In genomic region chr13:93389242-93389625, GRCm38 (mm10) we compare ENCODE assay signal across 12 mouse cellular contexts.
A peak's percentile ranks its signal among the peaks of the same experiment; 100 is the strongest.
DNase-seq lines count a peak whose midpoint lies in the region; ATAC-seq and TF ChIP-seq lines count a peak whose summit lies in the region.
"Had no signal": no experiment of that assay in that cellular context is flagged by ENCODE, and none has a peak within 500 bp of the region (broad histone marks: within the 10 kb centered on the region; RNA-seq: fewer than 3 reads in every experiment).

No protein-coding gene starts in this region.

- no peak for TF ChIP-seq CTCF in lung, postnatal 0 days (IDR thresholded peaks at IDR 0.05)

- DNase-seq in heart, adult 8-10 months (ENCODE audit: low spot score): no peak
- peak; percentile 46 for DNase-seq in lung, postnatal 0 days (ENCODE audit: low spot score)
- DNase-seq in lung, postnatal 14 days: no peak
- DNase-seq in adrenal gland, postnatal 4 days (ENCODE audit: low spot score in 2 of 2): no peak
- no peak for DNase-seq in adrenal gland, postnatal 25 days
- DNase-seq: cerebellum, adult 9-11 months; spleen, adult 18-20 months had no signal

- ATAC-seq in heart, embryonic 11.5 days (replicated peaks; ENCODE audit: insufficient number of reproducible peaks, low FRiP score, low TSS enrichment): no peak
- ATAC-seq in lung, postnatal 0 days: no peak; the same call in 1 of the 2 replicates
- ATAC-seq in intestine, embryonic 15.5 days: peak; percentile 81
- peak; percentile 78; the same call in 1 of the 2 replicates for ATAC-seq in stomach, embryonic 14.5 days (ENCODE audit: insufficient number of reproducible peaks, insufficient read depth, low FRiP score, low read depth)

- H3K9ac ChIP-seq in heart, embryonic 11.5 days (ENCODE audit: low read depth, low read length): no peak overlapping the region
- H3K9ac ChIP-seq in lung, postnatal 0 days (replicated peaks; ENCODE audit: low read depth): no peak overlapping the region
- no peak overlapping the region for H3K9ac ChIP-seq in intestine, embryonic 15.5 days
- H3K9ac ChIP-seq in stomach, embryonic 14.5 days (replicated peaks; ENCODE audit: low read depth, low read length): no peak overlapping the region
- H3K9ac ChIP-seq: hindbrain, embryonic 14.5 days; neural tube, embryonic 13.5 days had no signal

- peaks cover 4% of the 10 kb centered on the region for H3K4me1 ChIP-seq in heart, embryonic 11.5 days (ENCODE audit: control insufficient read depth, insufficient read depth, low read length)
- H3K4me1 ChIP-seq in lung, postnatal 0 days (ENCODE audit: insufficient read depth, low read depth, low read length): no peaks in the 10 kb centered on the region
- H3K4me1 ChIP-seq in intestine, embryonic 15.5 days (replicated peaks): no peaks in the 10 kb centered on the region
- H3K4me1 ChIP-seq in stomach, embryonic 14.5 days (ENCODE audit: control insufficient read depth, insufficient read depth, low read length): no peaks in the 10 kb centered on the region
- H3K4me1 ChIP-seq: neural tube, embryonic 13.5 days had no signal

- no peaks in the 10 kb centered on the region for H3K9me3 ChIP-seq in heart, embryonic 11.5 days (replicated peaks; ENCODE audit: control insufficient read depth, low read length)
- H3K9me3 ChIP-seq in lung, postnatal 0 days (ENCODE audit: low read length): no peaks in the 10 kb centered on the region
- no peaks in the 10 kb centered on the region for H3K9me3 ChIP-seq in intestine, embryonic 15.5 days
- H3K9me3 ChIP-seq in stomach, embryonic 14.5 days (ENCODE audit: control insufficient read depth, low read depth, low read length): no peaks in the 10 kb centered on the region
- H3K9me3 ChIP-seq: neural tube, embryonic 13.5 days had no signal

- H3K4me3 ChIP-seq in heart, embryonic 11.5 days (ENCODE audit: low read depth, low read length): no peak overlapping the region
- H3K4me3 ChIP-seq in lung, postnatal 0 days (ENCODE audit: low read depth, low read length): no peak overlapping the region
- no peak overlapping the region for H3K4me3 ChIP-seq in intestine, embryonic 15.5 days (replicated peaks)
- H3K4me3 ChIP-seq in stomach, embryonic 14.5 days (ENCODE audit: low read depth, low read length): no peak overlapping the region
- H3K4me3 ChIP-seq: neural tube, embryonic 13.5 days had no signal

- no peak overlapping the region for H3K4me2 ChIP-seq in heart, embryonic 11.5 days
- H3K4me2 ChIP-seq in lung, postnatal 0 days (replicated peaks; ENCODE audit: low read depth, low read length): no peak overlapping the region
- H3K4me2 ChIP-seq in intestine, embryonic 15.5 days (replicated peaks): no peak overlapping the region
- no peak overlapping the region for H3K4me2 ChIP-seq in stomach, embryonic 14.5 days (replicated peaks; ENCODE audit: low read depth, low read length)
- H3K4me2 ChIP-seq: hindbrain, embryonic 14.5 days; neural tube, embryonic 13.5 days had no signal

- peak overlapping the region; percentile 11; the same call in 1 of the 2 replicates for H3K27ac ChIP-seq in heart, embryonic 11.5 days (ENCODE audit: low read depth, low read length)
- no peak overlapping the region for H3K27ac ChIP-seq in lung, postnatal 0 days (ENCODE audit: low read length)
- H3K27ac ChIP-seq in intestine, embryonic 15.5 days: no peak overlapping the region
- peak overlapping the region; percentile 8; the same call in 1 of the 2 replicates for H3K27ac ChIP-seq in stomach, embryonic 14.5 days (ENCODE audit: low read length)
- H3K27ac ChIP-seq: hindbrain, embryonic 14.5 days; neural tube, embryonic 13.5 days had no signal

- TF ChIP-seq EP300 in lung, postnatal 0 days (IDR thresholded peaks at IDR 0.05): no peak

- H3K36me3 ChIP-seq in heart, embryonic 11.5 days (ENCODE audit: control insufficient read depth, insufficient read depth, low read length): peaks cover under 1% of the 10 kb centered on the region; the same call in 1 of the 2 replicates
- no peaks in the 10 kb centered on the region for H3K36me3 ChIP-seq in lung, postnatal 0 days (ENCODE audit: insufficient read depth, low read length)
- H3K36me3 ChIP-seq in intestine, embryonic 15.5 days: 0 out of 2 replicates have a peak, but pooled peaks cover 3% of the 10 kb centered on the region
- peaks cover 6% of the 10 kb centered on the region; the same call in 1 of the 2 replicates for H3K36me3 ChIP-seq in stomach, embryonic 14.5 days (ENCODE audit: control insufficient read depth, insufficient read depth, low read length)

- no peaks in the 10 kb centered on the region for H3K27me3 ChIP-seq in heart, embryonic 11.5 days (ENCODE audit: control insufficient read depth, insufficient read depth, low read length)
- H3K27me3 ChIP-seq in lung, postnatal 0 days (replicated peaks; ENCODE audit: insufficient read depth, low read length): no peaks in the 10 kb centered on the region
- H3K27me3 ChIP-seq in intestine, embryonic 15.5 days (replicated peaks): no peaks in the 10 kb centered on the region
- no peaks in the 10 kb centered on the region for H3K27me3 ChIP-seq in stomach, embryonic 14.5 days (ENCODE audit: control insufficient read depth, insufficient read depth, low read length)
- H3K27me3 ChIP-seq: neural tube, embryonic 13.5 days had no signal

- 39% methylated on average over 2 of the region's 2 CpGs for WGBS in heart, embryonic 11.5 days (ENCODE audit: insufficient replicate concordance)
- WGBS in lung, postnatal 0 days: 42% methylated on average over 2 of the region's 2 CpGs
- 36% methylated on average over 2 of the region's 2 CpGs for WGBS in intestine, embryonic 15.5 days
- 27% methylated on average over 2 of the region's 2 CpGs for WGBS in stomach, embryonic 14.5 days

Comparison
In these comparisons a context has a peak if more than half of its experiments do, and no peak if none do; other contexts are left out.
1. ATAC-seq: peak in intestine, embryonic 15.5 days (single experiment) and stomach, embryonic 14.5 days (single experiment); none in heart, embryonic 11.5 days (single experiment) and lung, postnatal 0 days (single experiment).
2. H3K27ac ChIP-seq: peak in heart, embryonic 11.5 days (single experiment) and stomach, embryonic 14.5 days (single experiment); none in lung, postnatal 0 days (single experiment) and intestine, embryonic 15.5 days (single experiment).